Mouse (Mus musculus) kidney, embryonic 16.5 days (tissue): ENCODE measurements at regions not wholly inside any gene's neighbourhood (a gene's known extent, or its start where the extent isn't known, plus 50 kb on each side); places are given as distances from the start of the nearest gene placed in this dataset.

ENCODE experiments used
- ATAC-seq: fragments of 200-750 bp; cut with Nextera tagmentation; 2 replicates; pipeline ENCODE4 v1.8.0; 2017; ENCODE audit warnings: moderate TSS enrichment; ENCODE audit not compliant: low FRiP score, low TSS enrichment
- H3K27ac ChIP-seq: fragments of 300-500 bp; sonication (generic); 2 replicates; pipeline ENCODE4 v1.5.1; 2014; ENCODE audit warnings: low read length
- H3K27me3 ChIP-seq: fragments of 300-500 bp; sonication (generic); 2 replicates; pipeline ENCODE4 v1.6.1; 2014; ENCODE audit warnings: low read length, control low read depth, mixed read lengths; ENCODE audit not compliant: insufficient read depth
- H3K36me3 ChIP-seq: fragments of 300-500 bp; sonication (generic); 2 replicates; pipeline ENCODE4 v1.6.1; 2014; ENCODE audit warnings: low read length, control low read depth, mixed read lengths; ENCODE audit not compliant: insufficient read depth
- H3K4me1 ChIP-seq: fragments of 300-500 bp; sonication (generic); 2 replicates; pipeline ENCODE4 v1.6.1; 2014; ENCODE audit warnings: low read length, control low read depth, mixed read lengths; ENCODE audit not compliant: insufficient read depth
- H3K4me2 ChIP-seq: fragments of 300-500 bp; sonication (generic); replicated peaks from 2 replicates; pipeline ENCODE4 v1.6.1; 2014; ENCODE audit warnings: low read depth, low read length
- H3K4me3 ChIP-seq: fragments of 300-500 bp; sonication (generic); 2 replicates; pipeline ENCODE4 v1.5.1; 2014; ENCODE audit warnings: mild to moderate bottlenecking, low read length
- H3K9ac ChIP-seq: fragments of 300-500 bp; sonication (generic); replicated peaks from 2 replicates; pipeline ENCODE4 v1.6.1; 2014; ENCODE audit warnings: low read length
- H3K9me3 ChIP-seq: fragments of 300-500 bp; sonication (generic); 2 replicates; pipeline ENCODE4 v1.6.1; 2016; ENCODE audit warnings: low read length, control low read depth
- WGBS: fragments of 180-500 bp; shearing (Covaris S2); extraction: QIAGEN DNeasy Blood & Tissue Kit; methylation state at CpG from one replicate; pipeline ENCODE4 v1.1.7; 2014; 5-methylcytosine and 5-hydroxymethylcytosine counted together

GRCm38 (mm10) chr4:45600520-45600919, 68.2 kb upstream of the Shb start:
- Histone ChIP-seq H3K4me3 (no peak overlapping the region), H3K27me3 (no peaks in the 10 kb centered on the region), H3K27ac (no peak overlapping the region), H3K4me2 (no peak overlapping the region), H3K9me3 (no peaks in the 10 kb centered on the region), H3K9ac (no peak overlapping the region), H3K36me3 (no peaks in the 10 kb centered on the region), H3K4me1 (no peaks in the 10 kb centered on the region)
- no peak for ATAC-seq
- WGBS = 50% methylated on average over 9 of the region's 9 CpGs

GRCm38 (mm10) chr4:45593435-45593991, 61.2 kb upstream of the Shb start:
- Histone ChIP-seq H3K36me3 (no peaks in the 10 kb centered on the region), H3K4me2 (no peak overlapping the region), H3K27me3 (peaks cover 7% of the 10 kb centered on the region; the same call in 1 of the 2 replicates), H3K9ac (no peak overlapping the region), H3K27ac (peak overlapping the region; percentile 61; the same call in 1 of the 2 replicates), H3K9me3 (no peaks in the 10 kb centered on the region), H3K4me1 (peaks cover 21% of the 10 kb centered on the region), H3K4me3 (no peak overlapping the region)
- ATAC-seq = no peak
- 77% methylated on average over 3 of the region's 3 CpGs for WGBS

GRCm38 (mm10) chr4:45592766-45593165, 60.5 kb upstream of the Shb start:
- peaks cover 7% of the 10 kb centered on the region; the same call in 1 of the 2 replicates for H3K27me3 ChIP-seq
- no peak overlapping the region for H3K9ac ChIP-seq
- H3K27ac ChIP-seq = peak overlapping the region; percentile 61; the same call in 1 of the 2 replicates
- ATAC-seq = no peak
- no peak overlapping the region for H3K4me2 ChIP-seq
- WGBS = 75% methylated on average over 2 of the region's 2 CpGs
- H3K36me3 ChIP-seq = no peaks in the 10 kb centered on the region
- H3K9me3 ChIP-seq = no peaks in the 10 kb centered on the region
- no peak overlapping the region for H3K4me3 ChIP-seq
- H3K4me1 ChIP-seq = peaks cover 21% of the 10 kb centered on the region

GRCm38 (mm10) chr4:45591405-45592315, 59.4 kb upstream of the Shb start:
- peak; percentile 77 for ATAC-seq

GRCm38 (mm10) chr4:45590836-45591235, 58.6 kb upstream of the Shb start:
- no peak for ATAC-seq
- WGBS = 19% methylated on average over 2 of the region's 2 CpGs

More at GRCm38 (mm10) chr4:45591405-45592315, 59.4 kb upstream of the Shb start:
- H3K9ac ChIP-seq = peak overlapping the region; percentile 57
- H3K36me3 ChIP-seq = no peaks in the 10 kb centered on the region
- peaks cover 21% of the 10 kb centered on the region for H3K4me1 ChIP-seq
- 11% methylated on average over 23 of the region's 23 CpGs for WGBS
- peak overlapping the region; percentile 48 for H3K4me2 ChIP-seq
- no peak overlapping the region; the same call in 1 of the 2 replicates for H3K27ac ChIP-seq
- H3K4me3 ChIP-seq = peak overlapping the region; percentile 27
- no peaks in the 10 kb centered on the region for H3K9me3 ChIP-seq
- peaks cover 7% of the 10 kb centered on the region; the same call in 1 of the 2 replicates for H3K27me3 ChIP-seq

GRCm38 (mm10) chr4:45588322-45588721, 56.1 kb upstream of the Shb start:
- H3K27me3 ChIP-seq = peaks cover 7% of the 10 kb centered on the region; the same call in 1 of the 2 replicates
- H3K27ac ChIP-seq = no peak overlapping the region
- no peak overlapping the region for H3K4me3 ChIP-seq
- WGBS = 20% methylated on average over 3 of the region's 3 CpGs
- H3K4me1 ChIP-seq = peaks cover 42% of the 10 kb centered on the region
- ATAC-seq = no peak
- no peak overlapping the region for H3K9ac ChIP-seq
- no peak overlapping the region for H3K4me2 ChIP-seq
- H3K9me3 ChIP-seq = no peaks in the 10 kb centered on the region
- H3K36me3 ChIP-seq = no peaks in the 10 kb centered on the region

More at GRCm38 (mm10) chr4:45590836-45591235, 58.6 kb upstream of the Shb start:
- peak overlapping the region; percentile 27 for H3K4me3 ChIP-seq
- H3K9me3 ChIP-seq = no peaks in the 10 kb centered on the region
- H3K27ac ChIP-seq = no peak overlapping the region
- H3K36me3 ChIP-seq = no peaks in the 10 kb centered on the region
- peak overlapping the region; percentile 48 for H3K4me2 ChIP-seq
- H3K27me3 ChIP-seq = peaks cover 7% of the 10 kb centered on the region; the same call in 1 of the 2 replicates
- H3K4me1 ChIP-seq = peaks cover 29% of the 10 kb centered on the region
- H3K9ac ChIP-seq = peak overlapping the region; percentile 57; the same call in 1 of the 2 replicates

- Histone ChIP-seq H3K36me3 (no peaks in the 10 kb centered on the region), H3K4me3 (no peak overlapping the region), H3K9ac (no peak overlapping the region), H3K27ac (no peak overlapping the region), H3K9me3 (no peaks in the 10 kb centered on the region), H3K4me2 (no peak overlapping the region), H3K4me1 (peaks cover 41% of the 10 kb centered on the region), H3K27me3 (peaks cover 7% of the 10 kb centered on the region; the same call in 1 of the 2 replicates)
- ATAC-seq = no peak
- WGBS = 67% methylated on average over 2 of the region's 2 CpGs
Observed at GRCm38 (mm10) chr4:45587202-45587601, 54.9 kb upstream of the Shb start.

GRCm38 (mm10) chr4:45586310-45586709, 54.0 kb upstream of the Shb start:
- Histone ChIP-seq H3K9me3 (no peaks in the 10 kb centered on the region), H3K27me3 (peaks cover 7% of the 10 kb centered on the region; the same call in 1 of the 2 replicates), H3K27ac (peak overlapping the region; percentile 87), H3K9ac (no peak overlapping the region), H3K4me1 (peaks cover 36% of the 10 kb centered on the region), H3K36me3 (no peaks in the 10 kb centered on the region), H3K4me2 (no peak overlapping the region), H3K4me3 (no peak overlapping the region)
- ATAC-seq = no peak
- WGBS = 70% methylated on average over 2 of the region's 2 CpGs

GRCm38 (mm10) chr4:45585188-45585820, 53.0 kb upstream of the Shb start:
- ATAC-seq = peak; percentile 73
- H3K9me3 ChIP-seq = no peaks in the 10 kb centered on the region
- 0 out of 2 replicates have a peak overlapping the region, but pooled peaks have one; percentile 35 for H3K9ac ChIP-seq
- 41% methylated on average over 8 of the region's 8 CpGs for WGBS
- H3K27ac ChIP-seq = peak overlapping the region; percentile 87
- H3K4me2 ChIP-seq = no peak overlapping the region
- peaks cover 31% of the 10 kb centered on the region for H3K4me1 ChIP-seq
- peaks cover 3% of the 10 kb centered on the region; the same call in 1 of the 2 replicates for H3K27me3 ChIP-seq
- H3K36me3 ChIP-seq = no peaks in the 10 kb centered on the region
- no peak overlapping the region for H3K4me3 ChIP-seq
